Mouse (Mus musculus) thymus, postnatal 0 days (tissue): ENCODE results near the gene Ccdc40. TPM values are rescaled to one million over a fixed set of nuclear protein-coding genes. Genes with fewer than 3 reads are reported as not detected.

Source experiments
- DNase-seq: peaks from one replicate; pipeline ENCODE4 v3.0.0-alpha.2; 2015; ENCODE audit warnings: low spot score
- polyA plus RNA-seq: library from polyadenylated mRNA; unstranded; fragments of >200 nt; fragmentation: Nextera tagmentation; extraction: Ambion mirVana; gene quantifications from 2 replicates; pipeline ENCODE4 v1.2.1, GENCODE M21; 2015

The Ccdc40 gene
- polyA plus RNA-seq, 1 experiment from 2014 or later: 5.3 TPM

DNA sequence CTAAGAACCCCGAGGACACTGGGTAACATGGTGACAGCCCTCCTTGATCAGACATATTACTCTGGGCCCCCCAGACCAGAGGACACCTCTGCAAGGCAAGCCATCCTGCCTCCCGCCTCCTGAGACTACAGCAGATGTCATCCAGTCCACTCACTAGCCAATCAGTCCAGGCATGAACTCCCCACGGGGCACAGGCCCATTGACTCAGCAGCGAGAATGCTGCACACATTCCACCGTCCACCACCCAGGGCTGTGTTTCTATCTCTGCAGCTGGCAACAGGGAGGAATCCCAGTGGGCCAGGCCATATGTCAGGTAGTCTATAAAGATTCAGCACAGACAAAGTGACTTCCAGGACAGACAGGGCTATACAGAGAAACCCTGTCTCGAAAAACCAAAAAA is 20.4 kb upstream of the Ccdc40 start:
- no peak for DNase-seq

- DNase-seq: no peak
These were observed 19.5 kb upstream of the Ccdc40 start for GRCm38 (mm10) chr11:119208870-119209370.

- DNase-seq: no peak
These were observed 18.9 kb upstream of the Ccdc40 start for GRCm38 (mm10) chr11:119209371-119210025.

GRCm38 (mm10) chr11:119210321-119211100 is 17.9 kb upstream of the Ccdc40 start:
- no peak for DNase-seq

DNA sequence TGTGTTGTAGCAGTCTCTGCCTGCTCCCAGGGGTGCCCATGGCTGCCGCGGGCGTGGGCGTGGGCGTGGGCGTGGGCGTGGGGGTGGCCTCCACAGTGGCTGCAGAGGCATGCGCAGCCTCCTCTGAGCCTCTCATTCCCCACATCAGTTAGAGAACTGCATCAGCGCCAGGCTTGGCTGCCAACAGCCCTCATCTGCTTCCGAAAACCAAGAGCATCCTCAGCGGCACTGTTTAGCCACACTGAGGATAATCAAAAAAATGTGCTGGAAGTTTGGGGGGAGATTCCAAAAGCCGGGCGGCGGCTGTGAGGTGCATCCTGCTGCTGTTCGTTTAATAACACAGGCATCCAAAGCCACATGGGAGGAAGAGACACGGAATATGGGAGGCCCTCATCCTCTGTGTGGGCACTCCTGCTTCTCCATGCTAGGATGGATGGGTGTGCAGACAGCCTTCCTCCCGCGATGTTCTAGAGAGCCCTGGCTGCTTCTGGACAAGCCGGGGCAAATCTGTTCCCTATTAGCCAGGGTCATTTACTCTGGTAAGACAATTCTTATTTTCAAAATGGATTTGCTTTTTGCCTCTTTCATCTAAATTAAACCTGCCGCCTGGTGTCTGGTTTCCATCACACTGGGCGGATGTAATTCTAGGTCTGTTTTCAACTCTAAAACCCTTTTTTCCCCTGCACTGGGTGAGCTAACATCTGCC is 16.6 kb upstream of the Ccdc40 start:
- DNase-seq: no peak

DNA sequence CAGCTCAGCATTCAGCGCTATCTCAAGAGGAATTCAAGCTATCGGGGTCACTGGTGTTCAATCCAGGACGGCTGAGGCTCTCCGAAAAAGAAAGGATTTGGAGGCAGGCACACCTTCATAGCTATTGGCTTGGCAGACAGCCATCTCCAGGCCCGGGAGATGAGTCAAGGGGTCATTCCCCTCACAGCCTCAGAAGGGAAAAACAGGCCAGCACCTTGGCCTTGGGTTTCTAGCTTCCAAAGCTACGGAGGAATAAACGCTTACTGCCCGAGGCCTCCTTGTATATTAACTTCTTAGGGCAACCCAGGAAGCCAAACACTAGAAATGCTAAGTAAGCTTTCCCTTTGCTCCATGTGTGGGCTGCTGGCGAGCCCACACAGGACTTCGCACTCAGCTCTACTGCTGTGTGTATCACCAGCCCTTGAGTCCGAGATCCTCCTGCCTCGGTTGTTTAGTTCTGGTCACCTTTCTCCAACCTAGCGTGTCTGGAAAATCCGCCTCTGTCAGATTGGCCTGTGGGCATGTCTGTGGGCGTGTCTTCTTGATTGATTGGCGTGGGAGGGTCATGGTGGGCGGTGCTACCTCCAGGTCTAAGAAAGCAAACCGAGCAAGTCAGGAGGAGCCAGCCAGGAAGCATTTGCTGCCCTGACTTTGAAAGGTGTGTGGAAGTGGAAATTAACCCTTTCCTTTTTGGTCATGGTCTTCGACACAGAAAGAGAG is 15.0 kb upstream of the Ccdc40 start:
- DNase-seq: no peak

DNA sequence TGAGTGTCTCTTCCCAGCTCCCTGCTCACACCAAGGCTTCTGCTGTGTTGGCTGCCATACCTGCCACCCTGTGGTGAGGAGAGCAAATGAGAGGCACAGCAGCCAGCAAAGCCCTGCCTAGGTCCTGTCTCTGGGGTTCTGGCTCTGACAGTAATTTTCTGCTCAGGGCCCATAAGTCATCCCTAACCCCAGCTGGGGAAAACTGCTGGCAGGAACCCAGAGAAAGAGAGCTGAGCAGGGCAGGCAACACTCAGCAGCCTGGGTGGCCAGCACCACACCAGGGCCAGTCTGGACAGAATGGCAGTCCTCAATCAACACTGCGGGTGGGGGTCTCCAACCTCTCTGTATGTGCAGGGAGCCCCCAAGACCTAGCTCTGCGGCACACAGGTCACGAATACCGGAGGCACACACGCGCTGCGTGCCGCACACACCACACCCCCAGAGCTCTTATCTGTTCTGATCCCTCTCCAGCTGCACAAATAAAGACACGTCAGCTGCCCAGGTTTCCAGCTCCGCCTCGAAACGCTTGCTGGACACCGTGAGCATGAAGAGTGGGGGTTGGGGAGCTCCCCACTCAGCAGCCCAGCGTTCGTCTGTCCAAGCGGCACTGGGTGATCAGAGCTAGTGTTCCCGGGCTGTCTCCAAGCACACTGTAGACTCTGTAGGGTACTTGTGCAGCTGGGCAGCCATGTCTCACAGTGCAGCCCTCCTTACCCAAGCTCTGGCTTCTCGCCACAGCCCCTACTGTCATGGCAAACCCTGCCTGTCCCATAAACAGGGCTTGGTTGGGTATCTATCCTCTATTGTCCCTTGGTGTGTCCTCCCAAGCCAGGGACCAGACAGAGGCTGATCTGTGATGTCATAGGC is 13.1 kb upstream of the Ccdc40 start:
- DNase-seq: peak; percentile 57

DNA sequence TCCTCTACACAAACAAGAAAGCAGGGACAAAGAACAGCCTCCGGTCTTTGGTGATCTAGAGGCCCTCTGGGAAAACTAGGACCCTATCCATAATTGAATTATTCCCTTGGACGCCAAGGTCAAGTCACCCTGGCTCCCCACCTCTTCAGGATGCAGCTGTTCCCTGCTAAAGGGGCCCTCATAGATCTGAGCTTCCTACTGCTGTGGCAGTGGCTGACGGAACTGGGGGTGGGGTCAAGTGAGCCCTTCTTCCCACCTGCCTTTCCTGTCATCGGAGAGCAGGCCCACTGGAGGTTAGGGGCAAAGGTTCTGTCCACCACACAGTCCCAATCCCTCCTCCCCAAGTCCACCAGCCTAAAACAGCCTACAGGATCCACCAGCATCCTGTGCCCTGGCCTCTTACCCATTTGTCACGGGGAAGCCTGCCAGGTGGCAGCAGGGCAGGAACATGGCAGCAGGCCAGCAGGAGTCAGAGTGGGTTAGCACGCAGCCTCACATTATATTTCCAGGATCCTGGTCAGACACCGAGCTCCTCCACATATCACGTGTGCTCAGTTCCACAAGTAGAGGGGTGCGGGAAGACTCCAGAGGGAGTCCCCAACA is 12.4 kb upstream of the Ccdc40 start:
- peak; percentile 40 for DNase-seq

- DNase-seq: no peak
These were observed 10.5 kb upstream of the Ccdc40 start for GRCm38 (mm10) chr11:119217861-119218260.

DNA sequence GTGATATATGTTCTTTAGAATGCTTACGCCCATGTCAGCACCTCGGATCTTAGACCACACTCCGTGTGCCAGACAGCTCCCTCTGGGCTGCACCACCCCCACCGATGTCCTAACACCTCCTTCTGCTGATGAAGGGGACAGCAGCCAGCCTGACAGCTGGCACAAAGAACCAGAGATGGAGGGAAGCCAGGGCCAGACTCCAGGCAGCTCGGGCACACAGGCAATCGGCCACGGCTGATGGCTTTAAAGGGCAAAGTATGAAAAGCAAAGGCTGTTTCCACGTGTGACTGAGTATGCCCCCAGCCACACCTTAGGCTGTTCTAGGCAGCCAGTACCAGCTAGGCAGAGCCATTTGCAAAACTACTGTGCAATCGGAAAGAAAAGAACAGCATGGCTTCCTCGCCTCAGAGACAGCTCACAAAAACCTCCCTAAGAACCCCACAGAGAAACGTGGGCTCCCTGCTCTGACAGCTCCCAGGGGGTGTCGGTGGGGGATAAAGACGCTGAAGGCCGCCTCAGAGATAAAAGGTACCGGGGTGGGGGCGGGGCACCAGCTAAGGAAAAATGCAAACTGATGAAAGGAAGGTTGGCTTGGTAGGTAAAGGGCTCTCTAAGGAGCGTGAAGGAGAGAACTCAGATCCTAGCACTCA is 8.4 kb upstream of the Ccdc40 start:
- DNase-seq: no peak

GRCm38 (mm10) chr11:119221812-119222510 is 6.4 kb upstream of the Ccdc40 start:
- DNase-seq: no peak

DNA sequence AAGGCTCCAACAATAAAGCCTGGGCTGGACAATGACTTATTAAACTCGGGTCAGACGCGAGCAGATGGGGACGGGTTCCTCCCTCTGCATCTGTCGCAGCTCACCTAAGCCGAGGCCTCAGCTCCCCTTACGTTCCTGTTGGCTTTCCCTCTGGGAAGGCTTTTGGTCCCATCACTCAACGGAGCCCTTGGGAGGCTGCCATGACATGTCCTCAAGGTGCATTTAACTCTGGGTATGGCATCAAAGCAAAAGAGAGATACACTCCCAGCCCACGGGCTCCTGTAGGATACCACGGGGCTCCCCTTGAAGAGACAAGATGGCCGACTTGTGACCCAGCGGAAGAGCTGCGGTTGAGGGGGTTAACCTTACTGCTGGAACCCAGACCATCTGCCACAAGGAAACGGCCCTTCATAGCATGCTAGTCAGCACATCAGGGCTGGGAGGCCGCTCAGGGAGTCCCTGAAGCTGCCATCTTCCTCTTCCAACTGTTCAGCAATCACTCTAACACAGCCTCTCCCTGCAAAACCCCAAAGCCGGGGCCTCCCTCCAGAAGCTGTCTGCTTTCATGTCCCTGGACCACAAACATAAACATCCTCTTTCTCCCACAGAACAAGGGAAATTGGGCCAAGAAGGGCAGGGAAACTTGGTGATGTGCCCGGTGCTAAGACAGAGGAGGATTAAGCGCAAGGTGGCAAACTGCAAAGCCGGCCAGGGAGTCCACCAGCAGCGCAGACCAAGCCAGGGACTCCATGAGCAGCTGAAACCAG is 5.1 kb upstream of the Ccdc40 start:
- DNase-seq: no peak

DNA sequence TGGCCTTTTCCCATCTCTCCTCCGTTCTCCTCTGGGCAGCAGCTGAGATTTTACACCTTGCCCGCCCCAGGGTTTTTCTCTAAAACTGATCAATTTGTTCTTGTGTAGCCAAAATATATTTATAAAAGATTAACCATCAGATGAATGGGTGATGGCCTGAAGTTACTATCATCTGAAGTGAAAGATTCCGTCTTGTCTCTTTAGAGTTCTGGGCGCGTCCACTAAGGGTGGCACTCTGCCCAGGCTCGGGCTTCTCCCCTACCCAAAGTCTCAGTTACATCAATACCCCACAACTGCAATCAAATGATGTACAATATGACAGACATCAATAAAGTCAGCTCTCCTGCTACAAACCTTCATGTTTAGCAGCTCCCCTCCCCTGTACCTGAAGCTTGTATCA is 3.4 kb upstream of the Ccdc40 start:
- DNase-seq: no peak

DNA sequence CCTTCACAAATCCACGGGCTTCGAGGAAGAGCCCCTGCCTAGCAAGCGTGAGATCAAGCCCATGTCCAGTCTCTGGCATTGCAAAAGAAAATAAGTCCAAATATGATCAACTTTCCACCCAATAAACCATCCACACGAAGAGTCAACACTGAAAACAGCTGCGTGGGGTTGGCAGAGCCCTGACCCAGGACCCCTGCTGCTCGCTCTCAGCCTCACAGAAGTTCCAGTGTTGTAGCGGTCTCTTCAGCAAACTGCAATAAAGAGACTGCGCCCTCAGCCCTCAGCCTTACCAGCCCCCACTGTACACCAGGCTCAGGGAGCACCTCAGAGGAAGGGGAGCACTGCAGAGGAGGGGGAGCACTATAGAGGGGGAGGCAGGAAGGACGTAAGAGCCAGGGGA is 2.7 kb upstream of the Ccdc40 start:
- no peak for DNase-seq

GRCm38 (mm10) chr11:119227591-119227990 is 781 bp upstream of the Ccdc40 start:
- no peak for DNase-seq

DNA sequence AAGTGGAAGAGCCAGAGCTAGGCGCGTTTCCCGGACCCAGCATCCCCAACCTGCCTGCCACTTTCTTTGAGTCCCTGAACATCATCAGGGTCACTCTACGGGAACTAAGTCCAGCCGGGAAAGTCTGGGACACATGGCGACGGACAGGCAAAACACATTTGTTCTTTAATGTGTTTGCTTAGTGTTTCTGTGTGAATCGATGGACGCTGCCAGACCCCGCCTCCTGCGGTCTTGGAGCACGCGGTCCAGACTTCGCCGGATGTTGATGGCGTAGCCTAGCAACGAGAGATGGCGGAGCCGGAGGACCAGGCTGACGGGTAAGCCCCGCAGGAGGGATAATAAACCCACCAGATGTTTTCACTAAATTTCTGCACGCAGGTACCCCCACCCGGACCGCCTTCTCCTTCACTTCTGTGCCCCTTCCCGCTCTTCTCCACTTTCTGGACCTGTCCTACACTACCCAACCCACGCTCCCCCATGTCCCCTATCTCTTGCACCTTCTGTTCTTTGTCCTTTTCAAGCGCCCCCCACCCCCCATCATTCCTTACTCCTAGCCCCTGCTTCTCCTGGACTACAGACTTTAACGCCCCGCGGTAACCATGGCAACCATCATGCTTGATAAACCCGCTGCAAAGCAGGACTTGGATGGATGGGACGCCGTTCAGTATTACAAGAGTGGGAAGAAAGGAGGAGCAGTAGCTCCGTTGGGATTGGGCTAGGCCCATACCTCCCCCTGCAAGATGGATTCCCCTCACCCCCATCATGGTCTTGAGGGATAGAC is 664 bp downstream of the Ccdc40 start:
- peak; percentile 68 for DNase-seq

DNA sequence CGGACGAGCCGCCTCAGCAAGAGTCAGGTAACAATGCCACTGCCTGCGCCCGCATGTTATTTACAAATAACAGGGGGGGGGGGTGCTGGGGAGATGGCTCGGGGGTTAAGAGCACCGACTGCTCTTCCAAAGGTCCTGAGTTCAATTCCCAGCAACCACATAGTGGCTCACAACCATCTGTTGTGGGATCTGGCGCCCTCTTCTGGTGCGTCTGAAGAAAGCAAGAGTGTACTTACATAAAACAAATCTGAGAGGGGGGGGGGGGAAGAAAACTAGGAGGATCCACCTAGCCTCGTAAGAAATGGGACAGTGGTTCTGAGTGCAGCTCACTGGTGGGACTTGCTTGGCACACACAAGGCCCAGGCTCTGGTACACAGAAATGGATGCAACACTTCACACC is 6.4 kb downstream of the Ccdc40 start:
- no peak for DNase-seq
